11 mouse cellular contexts compared by ENCODE assay signal in the genomic region with DNA sequence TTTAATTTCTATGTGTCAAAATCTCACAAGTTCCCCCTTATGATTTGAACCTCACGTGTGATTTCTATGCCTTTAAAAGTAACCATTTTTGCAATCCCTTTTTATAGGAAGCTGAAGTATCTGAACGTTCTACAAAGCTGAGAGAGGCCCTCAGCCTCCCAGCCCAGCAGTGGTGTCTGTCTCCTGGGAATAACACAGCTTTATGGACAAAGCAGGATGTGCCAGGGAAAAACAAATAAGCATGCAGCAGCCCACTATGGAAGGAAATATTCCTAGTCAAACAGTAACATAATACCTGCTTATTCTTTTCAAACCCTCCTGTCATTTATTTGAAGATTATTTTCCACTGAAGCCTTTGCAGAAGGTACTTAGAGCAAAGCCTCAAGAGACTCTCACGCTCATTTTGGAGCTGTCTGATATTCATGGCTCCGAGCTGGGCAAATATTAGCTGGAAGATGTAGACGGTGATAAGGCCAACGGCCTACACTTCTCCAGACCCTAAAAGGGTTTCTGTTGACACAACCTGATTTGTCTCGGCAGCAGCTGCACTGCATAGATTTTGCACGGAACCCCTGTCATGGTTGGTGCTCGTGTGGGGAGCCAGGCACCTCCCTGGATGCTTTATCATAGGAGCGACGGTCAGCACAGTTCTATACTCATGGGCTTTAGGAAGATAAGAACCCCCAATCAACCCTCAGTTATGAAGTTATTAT. TPM values are rescaled to one million over a fixed set of nuclear protein-coding genes. Genes with fewer than 3 reads are reported as not detected.
DNase-seq lines count a peak whose midpoint lies in the region; ATAC-seq and TF ChIP-seq lines count a peak whose summit lies in the region.
"Had no signal": no experiment of that assay in that cellular context is flagged by ENCODE, and none has a peak within 500 bp of the region (broad histone marks: within the 10 kb centered on the region; RNA-seq: fewer than 3 reads in every experiment).

No protein-coding gene starts in this region.

- 36% methylated on average over 11 of the region's 11 CpGs for WGBS in heart, postnatal 0 days
- WGBS in hindbrain, embryonic 13.5 days, result 28% methylated on average over 11 of the region's 11 CpGs

- no peaks in the 10 kb centered on the region for H3K9me3 ChIP-seq in heart, postnatal 0 days (replicated peaks; ENCODE audit: control insufficient read depth, low read length)
- H3K9me3 ChIP-seq in hindbrain, embryonic 13.5 days, result no peaks in the 10 kb centered on the region
- H3K9me3 ChIP-seq: megakaryocyte, embryonic 14.5 days had no signal

- TF ChIP-seq EP300 in heart, postnatal 0 days (IDR thresholded peaks at IDR 0.05; ENCODE audit: low read depth), result no peak

- no peaks in the 10 kb centered on the region for H3K27me3 ChIP-seq in heart, postnatal 0 days (ENCODE audit: control insufficient read depth, insufficient read depth, low read length)
- H3K27me3 ChIP-seq in hindbrain, embryonic 13.5 days, result 0 out of 2 replicates have a peak, but pooled peaks cover 5% of the 10 kb centered on the region
- H3K27me3 ChIP-seq: megakaryocyte, embryonic 14.5 days had no signal

- peaks cover 7% of the 10 kb centered on the region; the same call in 1 of the 2 replicates for H3K4me1 ChIP-seq in heart, postnatal 0 days (ENCODE audit: control insufficient read depth, insufficient read depth)
- H3K4me1 ChIP-seq in hindbrain, embryonic 13.5 days (replicated peaks), result peaks cover 17% of the 10 kb centered on the region

- DNase-seq in heart, postnatal 0 days (ENCODE audit: low spot score), result no peak
- DNase-seq in heart, postnatal 25 days (ENCODE audit: low spot score), result no peak
- DNase-seq in c-Kit-negative CD71-positive TER-119-positive erythroid progenitor cells, embryonic 14.5 days (ENCODE audit: low read depth, low spot score), result peak; percentile 44
- DNase-seq in left cerebral cortex, postnatal 25 days (ENCODE audit: low spot score in 2 of 2), result no peak
- DNase-seq in right cerebral cortex, postnatal 14 days, result no peak
- no peak for DNase-seq in cerebellum, postnatal 4 days (ENCODE audit: low spot score in 2 of 2)
- DNase-seq: adrenal gland, adult 2 months; thymus, adult 2 months had no signal

- ATAC-seq in heart, postnatal 0 days (ENCODE audit: insufficient read depth, low read depth), result no peak
- ATAC-seq in hindbrain, embryonic 13.5 days (ENCODE audit: low FRiP score), result no peak
- ATAC-seq in megakaryocyte-erythroid progenitor cell, adult 5-6 weeks (replicated peaks; ENCODE audit: low FRiP score, low TSS enrichment, poor library complexity, severe bottlenecking), result peak; percentile 84

- peak overlapping the region; percentile 37 for H3K27ac ChIP-seq in heart, postnatal 0 days (ENCODE audit: low read depth)
- peak overlapping the region; percentile 3; the same call in 1 of the 2 replicates for H3K27ac ChIP-seq in hindbrain, embryonic 13.5 days

- intact Hi-C loops in heart, postnatal 25 days (cut with DNase I), result no loop called here
- intact Hi-C loops in left cerebral cortex, postnatal 25 days (cut with DNase I), result no loop called here

- no peak for TF ChIP-seq CTCF in heart, postnatal 0 days (IDR thresholded peaks at IDR 0.05; ENCODE audit: low read depth)

- no peak overlapping the region for H3K4me2 ChIP-seq in heart, postnatal 0 days (ENCODE audit: low read depth, low read length)
- H3K4me2 ChIP-seq in hindbrain, embryonic 13.5 days, result no peak overlapping the region

- no peak overlapping the region for H3K4me3 ChIP-seq in heart, postnatal 0 days (ENCODE audit: low read depth, low read length)
- H3K4me3 ChIP-seq in hindbrain, embryonic 13.5 days, result no peak overlapping the region

- no peaks in the 10 kb centered on the region for H3K36me3 ChIP-seq in heart, postnatal 0 days (replicated peaks; ENCODE audit: control insufficient read depth, insufficient read depth, low read length)
- no peaks in the 10 kb centered on the region for H3K36me3 ChIP-seq in hindbrain, embryonic 13.5 days

- H3K9ac ChIP-seq in heart, postnatal 0 days (replicated peaks; ENCODE audit: low read depth, low read length), result peak overlapping the region; percentile 33; the same call in 1 of the 2 replicates
- no peak overlapping the region for H3K9ac ChIP-seq in hindbrain, embryonic 13.5 days

RNA-seq across cellular contexts. Expression of a gene that starts 13.3 kb away (rescaled TPM):
- 248 and 309 TPM in 2 replicates for total RNA-seq in heart, postnatal 0 days (2014; rRNA removed; ENCODE audit: low replicate concordance)
- 129 and 140 TPM in 2 replicates for polyA plus RNA-seq in heart, postnatal 0 days (2015; fragmentation: Nextera tagmentation; extraction: Ambion mirVana)
- 1 to 10 TPM; 2.5 TPM for total RNA-seq in heart, postnatal 25 days (2021)
- polyA plus RNA-seq in hindbrain, embryonic 13.5 days (2015; fragmentation: Nextera tagmentation; extraction: Ambion mirVana), result 5.8 and 7.7 TPM in 2 replicates
- total RNA-seq in megakaryocyte-erythroid progenitor cell, adult 5-6 weeks (2014; fragmentation: Nextera tagmentation), result 3.9 TPM in 1 of 2 replicates, not detected in the other
- total RNA-seq in megakaryocyte-erythroid progenitor cell, adult 5-6 weeks (2017), result not detected in 2 replicates
- 1 to 10 TPM; 5.4 to 7.0 TPM for total RNA-seq in left cerebral cortex, postnatal 25 days (2021)

Comparison
In these comparisons a context has a peak if more than half of its experiments do, and no peak if none do; other contexts are left out.
1. RNA of a gene that starts 13.3 kb away (total RNA-seq): 248 to 309 TPM in heart, postnatal 0 days; 5.4 to 7.0 TPM in left cerebral cortex, postnatal 25 days, 3.9 TPM in megakaryocyte-erythroid progenitor cell, adult 5-6 weeks and 2.5 TPM in heart, postnatal 25 days; every median in the first group is over 10 times any median in the second.